Mouse (Mus musculus): ENCODE data around the gene Kdm4c. TPM values are rescaled to one million over a fixed set of nuclear protein-coding genes. Genes with fewer than 3 reads are reported as not detected.
A peak's percentile ranks its signal among the peaks of the same experiment; 100 is the strongest.

The Kdm4c gene
- total and polyA plus RNA-seq, 2 experiments from 2014 or later, result 9.7 to 15.7 TPM

- ATAC-seq (ENCODE audit: low FRiP score) (no peak), DNase-seq (ENCODE audit: low spot score) (no peak)
- H3K9ac ChIP-seq (replicated peaks; ENCODE audit: low read length, poor library complexity, severe bottlenecking), result no peak overlapping the region
- no peak for TF ChIP-seq CTCF (IDR thresholded peaks at IDR 0.05)
- H3K9me3 ChIP-seq (ENCODE audit: low read length), result no peaks in the 10 kb centered on the region
- no peak overlapping the region for H3K27ac ChIP-seq (ENCODE audit: low read depth, low read length)
- H3K36me3 ChIP-seq (ENCODE audit: insufficient read depth, low read length), result no peaks in the 10 kb centered on the region
- no peak overlapping the region for H3K4me3 ChIP-seq (ENCODE audit: low read depth, low read length)
- H3K4me1 ChIP-seq (ENCODE audit: insufficient read depth, low read length), result no peaks in the 10 kb centered on the region
- H3K4me2 ChIP-seq (ENCODE audit: low read depth, low read length, poor library complexity, severe bottlenecking), result no peak overlapping the region
- H3K27me3 ChIP-seq (ENCODE audit: insufficient read depth, low read length), result no peaks in the 10 kb centered on the region
- 50% methylated on average over 1 of the region's 1 CpGs for WGBS
Observed at GRCm38 (mm10) chr4:74258538-74258937, 16.2 kb downstream of the Kdm4c start.

- Histone ChIP-seq H3K4me1 (ENCODE audit: insufficient read depth, low read length) (no peaks in the 10 kb centered on the region), H3K36me3 (ENCODE audit: insufficient read depth, low read length) (no peaks in the 10 kb centered on the region), H3K9ac (replicated peaks; ENCODE audit: low read length, poor library complexity, severe bottlenecking) (no peak overlapping the region), H3K4me3 (ENCODE audit: low read depth, low read length) (no peak overlapping the region), H3K4me2 (ENCODE audit: low read depth, low read length, poor library complexity, severe bottlenecking) (no peak overlapping the region), H3K27me3 (ENCODE audit: insufficient read depth, low read length) (no peaks in the 10 kb centered on the region), H3K9me3 (ENCODE audit: low read length) (no peaks in the 10 kb centered on the region), H3K27ac (ENCODE audit: low read depth, low read length) (no peak overlapping the region)
- 19% methylated on average over 3 of the region's 3 CpGs for WGBS
- DNase-seq (ENCODE audit: low spot score), result no peak
- ATAC-seq (ENCODE audit: low FRiP score), result no peak
- no peak for TF ChIP-seq CTCF (IDR thresholded peaks at IDR 0.05)
Observed at GRCm38 (mm10) chr4:74259331-74259730, 17.0 kb downstream of the Kdm4c start.

- no peak overlapping the region for H3K27ac ChIP-seq (ENCODE audit: low read depth, low read length)
- H3K4me3 ChIP-seq (ENCODE audit: low read depth, low read length), result no peak overlapping the region
- H3K9ac ChIP-seq (replicated peaks; ENCODE audit: low read length, poor library complexity, severe bottlenecking), result no peak overlapping the region
- DNase-seq (ENCODE audit: low spot score), result no peak
- H3K36me3 ChIP-seq (ENCODE audit: insufficient read depth, low read length), result no peaks in the 10 kb centered on the region
- no peaks in the 10 kb centered on the region for H3K4me1 ChIP-seq (ENCODE audit: insufficient read depth, low read length)
- ATAC-seq (ENCODE audit: low FRiP score), result no peak
- no peak overlapping the region for H3K4me2 ChIP-seq (ENCODE audit: low read depth, low read length, poor library complexity, severe bottlenecking)
- TF ChIP-seq CTCF (IDR thresholded peaks at IDR 0.05), result no peak
- H3K9me3 ChIP-seq (ENCODE audit: low read length), result no peaks in the 10 kb centered on the region
- no peaks in the 10 kb centered on the region for H3K27me3 ChIP-seq (ENCODE audit: insufficient read depth, low read length)
Observed at GRCm38 (mm10) chr4:74261879-74262278, 19.6 kb downstream of the Kdm4c start.

GRCm38 (mm10) chr4:74264428-74264955 is 22.2 kb downstream of the Kdm4c start:
- no peak overlapping the region for H3K9ac ChIP-seq (replicated peaks; ENCODE audit: low read length, poor library complexity, severe bottlenecking)
- no peak overlapping the region for H3K4me3 ChIP-seq (ENCODE audit: low read depth, low read length)
- WGBS, result 99% methylated on average over 5 of the region's 5 CpGs
- no peaks in the 10 kb centered on the region for H3K9me3 ChIP-seq (ENCODE audit: low read length)
- no peak for ATAC-seq (ENCODE audit: low FRiP score)
- no peaks in the 10 kb centered on the region for H3K36me3 ChIP-seq (ENCODE audit: insufficient read depth, low read length)
- H3K27me3 ChIP-seq (ENCODE audit: insufficient read depth, low read length), result no peaks in the 10 kb centered on the region
- no peak overlapping the region for H3K27ac ChIP-seq (ENCODE audit: low read depth, low read length)
- DNase-seq (ENCODE audit: low spot score), result no peak
- no peak overlapping the region for H3K4me2 ChIP-seq (ENCODE audit: low read depth, low read length, poor library complexity, severe bottlenecking)
- TF ChIP-seq CTCF (IDR thresholded peaks at IDR 0.05), result no peak
- H3K4me1 ChIP-seq (ENCODE audit: insufficient read depth, low read length), result no peaks in the 10 kb centered on the region

GRCm38 (mm10) chr4:74271180-74271579 is 28.9 kb downstream of the Kdm4c start:
- Histone ChIP-seq H3K9ac (replicated peaks; ENCODE audit: low read length, poor library complexity, severe bottlenecking) (no peak overlapping the region), H3K9me3 (ENCODE audit: low read length) (no peaks in the 10 kb centered on the region), H3K36me3 (ENCODE audit: insufficient read depth, low read length) (peaks cover 3% of the 10 kb centered on the region; the same call in 1 of the 2 replicates), H3K4me2 (ENCODE audit: low read depth, low read length, poor library complexity, severe bottlenecking) (no peak overlapping the region), H3K4me1 (ENCODE audit: insufficient read depth, low read length) (no peaks in the 10 kb centered on the region), H3K27ac (ENCODE audit: low read depth, low read length) (no peak overlapping the region), H3K27me3 (ENCODE audit: insufficient read depth, low read length) (no peaks in the 10 kb centered on the region), H3K4me3 (ENCODE audit: low read depth, low read length) (no peak overlapping the region)
- 87% methylated on average over 5 of the region's 5 CpGs for WGBS
- ATAC-seq (ENCODE audit: low FRiP score) (no peak), DNase-seq (ENCODE audit: low spot score) (no peak)
- no peak for TF ChIP-seq CTCF (IDR thresholded peaks at IDR 0.05)

- Histone ChIP-seq H3K4me2 (ENCODE audit: low read depth, low read length, poor library complexity, severe bottlenecking) (no peak overlapping the region), H3K27ac (ENCODE audit: low read depth, low read length) (no peak overlapping the region), H3K27me3 (ENCODE audit: insufficient read depth, low read length) (no peaks in the 10 kb centered on the region), H3K4me3 (ENCODE audit: low read depth, low read length) (no peak overlapping the region), H3K9me3 (ENCODE audit: low read length) (no peaks in the 10 kb centered on the region), H3K36me3 (ENCODE audit: insufficient read depth, low read length) (no peaks in the 10 kb centered on the region; the same call in 1 of the 2 replicates), H3K4me1 (ENCODE audit: insufficient read depth, low read length) (no peaks in the 10 kb centered on the region), H3K9ac (replicated peaks; ENCODE audit: low read length, poor library complexity, severe bottlenecking) (no peak overlapping the region)
- no peak for DNase-seq (ENCODE audit: low spot score)
- WGBS, result 79% methylated on average over 1 of the region's 1 CpGs
- TF ChIP-seq CTCF (IDR thresholded peaks at IDR 0.05), result no peak
- ATAC-seq (ENCODE audit: low FRiP score), result 0 out of 2 replicates have a peak, but pooled peaks have one; percentile 27
Observed at GRCm38 (mm10) chr4:74277486-74277885, 35.2 kb downstream of the Kdm4c start.

All from midbrain, postnatal 0 days (tissue).